Mouse (Mus musculus) brain, adult 2 months (tissue): ENCODE results near the gene Nrxn2.

Source experiments
- DNase-seq: peaks from one replicate; pipeline ENCODE4 v3.0.0; 2011; ENCODE audit warnings: low read depth, low spot score

The Nrxn2 gene

DNA sequence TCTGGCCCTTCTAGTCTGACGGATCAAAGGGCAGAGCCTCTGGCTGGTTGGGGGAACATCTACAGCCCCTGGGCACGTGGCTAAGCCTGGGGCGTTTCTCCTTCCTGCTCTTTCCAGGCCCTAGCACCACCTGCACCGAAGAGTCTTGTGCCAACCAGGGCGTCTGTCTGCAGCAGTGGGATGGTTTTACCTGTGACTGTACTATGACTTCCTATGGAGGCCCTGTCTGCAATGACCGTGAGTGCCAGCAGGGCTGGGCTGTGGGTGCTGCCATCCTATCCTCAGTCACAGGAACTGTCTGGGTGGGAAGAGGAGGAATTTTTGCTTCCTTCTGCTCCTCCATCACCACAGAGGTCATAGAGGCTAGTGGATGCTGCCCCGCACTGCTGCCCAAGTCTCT is 74.7 kb downstream of the Nrxn2 start:
- peak; percentile 42 for DNase-seq

DNA sequence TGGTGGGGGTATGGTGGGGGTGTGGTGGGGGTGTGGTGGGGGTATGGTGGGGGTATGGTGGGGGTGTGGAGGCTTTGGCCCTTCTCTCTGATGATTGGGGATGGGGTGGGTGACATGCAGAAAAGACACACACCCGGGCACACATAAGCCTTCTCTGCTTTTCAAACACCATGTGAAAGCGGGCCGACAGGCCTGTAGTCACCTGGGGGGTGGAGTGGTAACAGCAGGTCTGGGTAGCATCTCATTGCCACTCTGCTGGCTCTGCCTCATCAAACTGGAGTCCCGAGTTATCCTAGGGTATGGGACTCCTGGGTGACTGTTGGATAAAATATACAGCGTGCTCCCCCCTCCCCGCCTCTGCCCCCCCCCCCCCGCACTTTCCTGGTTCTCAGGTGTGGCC is 75.5 kb downstream of the Nrxn2 start:
- DNase-seq = no peak

DNA sequence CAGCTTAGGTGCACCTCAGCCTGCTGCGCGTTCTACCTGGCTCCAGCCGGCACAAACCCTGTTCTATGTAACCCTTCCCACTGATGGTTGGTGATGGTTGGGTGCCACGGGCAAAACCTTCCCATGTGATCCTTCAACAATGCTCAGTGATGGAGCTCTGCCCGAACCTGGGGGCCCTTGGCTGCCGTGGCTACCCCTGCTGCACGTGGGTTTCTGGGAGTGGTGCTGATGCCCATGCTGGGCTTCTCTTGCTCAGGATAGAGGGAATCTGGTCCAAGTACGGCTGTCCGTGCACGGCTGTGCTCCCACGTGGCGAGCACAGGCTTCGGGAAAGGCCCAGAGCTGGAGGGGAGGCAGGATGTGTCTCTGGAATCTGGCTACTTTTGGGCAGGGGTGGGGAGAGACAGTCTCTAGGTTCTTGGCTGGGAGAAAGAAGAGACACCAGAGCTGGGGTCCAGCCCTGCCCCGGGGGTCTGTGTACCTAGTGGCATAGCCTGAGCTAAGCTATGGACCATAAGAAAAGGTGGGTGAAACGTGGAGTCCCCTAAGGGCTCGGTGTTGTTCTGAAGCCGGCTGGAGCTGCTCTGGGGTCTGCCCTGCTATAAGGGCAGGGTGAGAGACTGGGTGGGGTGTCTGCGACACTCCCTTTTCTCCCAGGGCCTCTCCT is 76.1 kb downstream of the Nrxn2 start:
- no peak for DNase-seq

GRCm38 (mm10) chr19:6495714-6496113 is 77.2 kb downstream of the Nrxn2 start:
- no peak for DNase-seq

GRCm38 (mm10) chr19:6496462-6497149 is 78.1 kb downstream of the Nrxn2 start:
- no peak for DNase-seq

DNA sequence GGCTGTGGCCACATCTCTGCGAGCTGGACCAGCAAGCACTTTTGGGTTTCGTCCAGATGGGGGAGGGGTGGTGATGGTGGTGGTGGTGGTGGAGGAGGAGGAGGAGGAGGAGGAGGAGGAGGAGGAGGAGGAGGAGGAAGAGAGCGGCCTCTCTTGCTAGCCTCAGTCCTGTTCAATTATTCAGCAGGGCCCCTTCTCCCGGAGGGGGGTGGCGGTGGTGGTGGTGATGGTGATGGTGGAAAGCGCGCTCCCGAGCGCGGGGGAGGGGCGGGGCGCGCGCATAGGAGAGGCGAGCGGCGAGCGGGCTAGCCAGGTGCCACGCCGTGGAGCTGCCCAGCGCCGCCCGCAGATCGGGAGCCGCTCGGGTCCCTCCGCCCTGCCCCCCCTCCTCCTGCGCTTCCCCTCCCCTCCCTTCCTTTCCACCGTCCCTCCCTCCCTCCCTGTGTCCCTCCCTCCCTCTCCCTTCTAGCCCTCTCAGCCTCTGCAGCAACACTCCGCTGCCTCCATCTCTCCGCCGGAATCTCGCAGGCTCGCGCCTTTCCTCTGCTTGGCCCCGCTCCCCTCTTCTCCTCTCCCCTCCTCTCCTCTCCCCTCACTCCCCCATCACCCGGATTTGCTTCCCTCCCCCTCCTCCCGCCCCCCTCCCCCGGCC is 78.7 kb downstream of the Nrxn2 start:
- peak; percentile 95 for DNase-seq

DNA sequence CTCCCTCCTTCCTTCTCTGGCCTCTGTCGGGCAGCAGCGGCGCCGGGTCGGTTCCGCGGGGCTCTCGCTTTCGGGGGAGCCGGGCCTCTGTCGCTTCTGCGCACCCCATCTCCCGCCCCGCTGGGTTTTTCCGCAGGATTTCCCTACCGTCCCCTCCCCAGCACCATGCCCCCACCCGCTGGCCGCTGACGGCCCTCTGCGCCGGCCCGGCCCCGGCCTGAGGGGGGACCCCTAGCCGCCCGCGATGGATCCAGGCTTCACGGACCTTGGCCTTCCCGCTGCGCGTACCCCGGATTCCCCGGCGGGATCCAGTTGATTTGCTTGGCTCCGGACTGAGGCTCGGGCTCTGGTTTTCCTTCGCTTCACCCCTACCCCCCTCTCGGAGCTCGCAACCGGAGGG is 79.3 kb downstream of the Nrxn2 start:
- DNase-seq = no peak

DNA sequence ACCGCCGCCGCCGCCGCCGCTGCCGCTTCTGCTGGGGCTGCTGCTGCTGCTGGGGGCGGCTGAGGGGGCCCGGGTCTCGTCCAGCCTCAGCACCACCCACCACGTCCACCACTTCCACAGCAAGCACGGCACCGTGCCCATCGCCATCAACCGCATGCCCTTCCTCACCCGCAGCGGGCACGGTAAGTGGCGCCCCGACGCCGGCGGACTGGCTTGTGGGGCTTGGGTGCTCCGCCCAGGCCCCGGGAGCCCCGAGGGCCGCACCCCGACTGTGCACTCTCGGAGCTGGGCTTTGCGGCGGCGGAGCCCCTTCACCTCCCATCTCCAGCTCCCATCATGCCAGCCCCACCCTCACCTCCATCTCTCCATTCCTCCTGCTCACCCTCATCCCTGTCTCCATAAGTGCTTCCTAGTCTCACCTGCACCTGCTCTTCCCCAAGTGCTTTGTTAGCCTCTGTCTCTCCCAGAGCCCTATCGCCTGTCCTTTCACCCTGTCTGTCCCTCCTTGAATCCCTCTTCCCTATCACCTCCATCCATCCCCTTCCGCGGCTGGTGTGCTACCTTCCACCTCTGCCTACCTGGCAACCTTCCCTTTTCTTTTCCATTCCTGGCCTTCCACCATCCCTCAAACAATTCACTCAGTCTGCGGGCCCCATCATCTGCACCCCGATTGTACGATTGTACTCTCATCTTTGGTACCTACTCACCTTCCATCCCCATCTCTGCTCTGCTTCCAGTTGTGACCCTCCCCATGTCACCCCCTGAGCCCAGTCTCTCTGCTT is 80.0 kb downstream of the Nrxn2 start:
- no peak for DNase-seq

GRCm38 (mm10) chr19:6499860-6500635 is 81.5 kb downstream of the Nrxn2 start:
- peak; percentile 64 for DNase-seq

GRCm38 (mm10) chr19:6500636-6501025 is 82.1 kb downstream of the Nrxn2 start:
- no peak for DNase-seq

DNA sequence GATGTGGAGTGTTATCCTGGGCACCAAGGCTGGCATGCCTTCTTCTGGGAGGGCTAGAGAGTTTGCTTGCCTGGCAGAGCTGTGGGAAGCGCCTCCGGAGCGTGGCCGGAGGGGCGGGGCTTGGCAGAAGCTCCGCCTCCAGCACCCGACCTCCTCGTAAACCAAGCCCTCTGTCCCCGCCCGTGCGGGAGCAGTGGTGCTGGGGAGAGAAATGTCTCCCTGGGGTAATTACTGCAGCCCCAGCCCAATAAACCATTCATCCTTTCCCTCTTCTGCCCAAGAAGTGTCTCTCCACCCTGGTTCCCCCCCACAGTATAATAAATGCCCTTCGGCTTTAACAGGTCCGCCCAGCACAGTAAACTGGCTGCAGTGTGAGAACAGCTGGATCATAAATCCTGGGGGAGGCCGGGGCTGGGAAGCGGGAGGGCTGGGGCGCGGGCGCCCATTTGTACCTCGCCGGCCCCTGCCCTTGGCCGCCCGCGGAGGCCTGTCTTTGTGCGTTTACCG is 83.6 kb downstream of the Nrxn2 start:
- peak; percentile 92 for DNase-seq

- DNase-seq = peak; percentile 94
These were observed 84.2 kb downstream of the Nrxn2 start for GRCm38 (mm10) chr19:6502543-6503319.

DNA sequence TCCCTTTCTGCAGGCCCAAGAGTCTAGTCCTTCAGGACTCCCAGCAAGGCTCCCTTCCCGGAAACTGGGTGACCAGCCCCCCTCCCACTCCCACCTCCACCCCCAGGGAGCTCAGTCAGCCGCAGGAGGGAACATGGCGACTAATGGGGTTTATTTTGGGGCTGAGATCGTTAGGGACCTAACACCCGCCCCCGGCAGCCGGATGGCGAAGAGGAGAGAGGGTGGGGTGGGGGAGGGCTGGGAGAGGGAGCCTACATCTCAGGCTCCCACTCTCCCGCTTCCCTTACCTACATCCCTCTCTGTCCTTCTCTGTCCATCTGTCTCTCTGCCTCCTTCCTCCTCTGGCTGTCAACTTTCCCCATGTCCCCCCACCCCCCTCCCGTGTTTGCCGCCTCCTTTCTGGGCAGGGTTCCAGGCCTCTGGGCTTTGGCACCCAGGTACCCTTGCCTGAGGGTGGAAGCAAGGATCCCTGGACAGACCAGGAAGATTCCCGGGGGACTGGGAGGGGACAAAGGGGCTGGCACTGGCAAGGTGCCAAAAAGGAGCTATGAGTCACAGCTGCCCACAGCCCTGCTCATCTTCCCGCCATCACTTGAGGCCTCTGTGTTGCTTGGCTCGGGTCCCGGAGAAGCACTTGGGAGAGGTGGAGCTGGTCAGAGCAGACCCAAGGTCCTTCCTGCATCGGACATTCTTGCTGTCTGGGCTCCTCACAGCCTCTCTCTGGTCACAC is 85.6 kb downstream of the Nrxn2 start:
- DNase-seq = peak; percentile 87

DNA sequence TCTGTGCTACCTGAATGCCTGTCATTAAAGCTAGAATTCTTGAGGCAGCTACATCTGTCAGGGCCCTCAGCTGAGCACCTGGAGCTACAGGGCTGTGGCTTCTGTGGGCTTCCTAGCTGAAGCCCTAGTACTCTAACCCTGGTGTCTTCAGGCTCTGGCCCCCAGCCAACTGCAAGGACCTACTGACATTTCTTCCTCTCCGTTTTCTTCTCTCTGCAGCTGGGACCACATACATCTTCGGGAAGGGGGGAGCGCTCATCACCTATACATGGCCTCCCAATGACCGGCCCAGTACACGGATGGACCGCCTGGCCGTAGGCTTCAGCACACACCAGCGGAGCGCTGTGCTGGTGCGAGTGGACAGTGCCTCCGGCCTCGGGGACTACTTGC is 86.1 kb downstream of the Nrxn2 start:
- DNase-seq = no peak

DNA sequence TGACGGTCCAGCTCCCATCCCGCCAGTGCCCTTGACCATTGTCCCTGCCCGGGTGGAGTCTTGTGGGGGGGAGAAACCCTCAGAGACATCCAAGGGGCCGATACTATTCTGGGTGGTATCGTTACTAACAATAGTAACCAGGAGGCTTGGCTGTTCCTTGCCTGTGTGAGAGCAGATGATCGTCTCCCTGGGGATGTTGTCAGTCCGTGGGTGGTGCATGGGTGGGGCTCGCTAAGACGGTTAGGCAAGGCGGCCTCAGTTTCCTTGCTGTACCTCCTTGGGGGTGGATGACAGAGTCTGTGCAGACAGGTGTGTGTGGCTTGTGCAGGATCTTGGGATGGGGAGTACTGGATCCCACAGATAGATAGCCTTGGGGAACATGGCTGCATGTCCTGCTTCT is 88.9 kb downstream of the Nrxn2 start:
- DNase-seq = peak; percentile 87

- no peak for DNase-seq
These were observed 91.3 kb downstream of the Nrxn2 start for GRCm38 (mm10) chr19:6509881-6510280.

DNA sequence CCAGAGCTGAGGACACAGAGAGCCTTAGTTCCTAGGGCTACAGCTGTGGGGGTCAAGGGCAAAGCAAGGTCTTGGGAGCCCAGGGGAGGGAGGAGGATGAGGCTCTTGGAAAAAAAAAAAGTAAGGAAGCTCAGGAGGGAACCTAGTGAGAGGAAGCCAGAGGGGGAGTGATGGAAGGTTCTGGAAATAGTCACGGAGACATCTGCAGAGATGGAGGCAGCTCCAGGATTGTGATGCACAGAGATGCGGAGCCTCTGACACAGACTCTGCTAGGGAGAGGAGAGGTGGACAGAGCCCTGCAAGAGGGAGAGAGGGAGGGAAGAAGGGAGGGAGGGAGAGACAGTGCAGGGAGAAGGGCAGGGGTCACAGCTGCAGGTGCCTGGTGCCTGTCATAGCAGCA is 92.0 kb downstream of the Nrxn2 start:
- DNase-seq = peak; percentile 74

GRCm38 (mm10) chr19:6513389-6514139 is 95.0 kb downstream of the Nrxn2 start:
- DNase-seq = no peak

DNA sequence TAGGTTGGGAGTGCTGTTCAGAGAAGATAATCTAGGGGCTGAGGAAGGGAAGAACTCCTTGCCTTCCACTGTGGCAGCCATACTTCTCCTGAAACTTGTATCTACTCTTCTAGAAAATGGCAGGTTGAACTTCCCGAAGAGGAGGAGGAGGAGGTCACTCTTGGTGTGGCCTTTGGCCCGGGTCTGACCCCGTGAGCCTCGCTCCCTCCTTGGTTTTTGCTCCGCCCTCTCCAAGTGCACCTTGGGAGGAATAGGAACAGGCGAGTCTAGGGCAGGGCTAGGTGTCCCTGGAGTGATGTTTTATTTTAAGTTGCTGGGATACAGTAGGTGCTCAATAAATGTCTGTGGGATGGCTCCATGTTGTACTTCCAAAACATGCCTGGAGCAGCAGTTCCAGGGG is 96.4 kb downstream of the Nrxn2 start:
- DNase-seq = no peak
